Mouse (Mus musculus) thymus, adult 2 months (tissue): ENCODE data around the gene Nek8.

ENCODE experiments used
- CTCF ChIP-seq: fragments of 200-500 bp; IDR thresholded peaks from 2 replicates; pipeline ENCODE4 v1.5.1; 2012; ENCODE audit warnings: mild to moderate bottlenecking, control low read depth, low read length, moderate library complexity, borderline replicate concordance; ENCODE audit not compliant: control insufficient read depth, poor library complexity, insufficient read depth; ENCODE audit errors: extremely low read depth
- POLR2A ChIP-seq: fragments of 200-500 bp; IDR thresholded peaks from 2 replicates; pipeline ENCODE4 v1.6.1; 2012; ENCODE audit warnings: mild to moderate bottlenecking, low read length, control low read depth, moderate library complexity; ENCODE audit not compliant: control insufficient read depth, poor library complexity, insufficient read depth; ENCODE audit errors: extremely low read depth

- no peak for TF ChIP-seq CTCF
- no peak for TF ChIP-seq POLR2A
These were observed 60.4 kb downstream of the Nek8 start for GRCm38 (mm10) chr11:78116146-78116410.
